Mouse (Mus musculus) midbrain, embryonic 13.5 days (tissue): ENCODE data around the gene Parp14. TPM values are rescaled to one million over a fixed set of nuclear protein-coding genes. Genes with fewer than 3 reads are reported as not detected.
"Not testable (repeated sequence)": the region's sequence is repeated elsewhere in the genome, so short reads cannot be mapped to it uniquely, and the experiment has no call there.

Source experiments
- ATAC-seq: fragments of 200-750 bp; cut with Nextera tagmentation; 2 replicates; pipeline ENCODE4 v1.8.0; 2017; ENCODE audit warnings: mild to moderate bottlenecking, moderate TSS enrichment, moderate library complexity
- H3K27ac ChIP-seq: fragments of 300-500 bp; sonication (generic); 2 replicates; pipeline ENCODE4 v1.5.1; 2015; ENCODE audit warnings: inconsistent platforms, mild to moderate bottlenecking, moderate library complexity
- H3K27me3 ChIP-seq: fragments of 300-500 bp; sonication (generic); 2 replicates; pipeline ENCODE4 v1.6.1; 2015; ENCODE audit warnings: mild to moderate bottlenecking, inconsistent platforms
- H3K36me3 ChIP-seq: fragments of 300-500 bp; sonication (generic); 2 replicates; pipeline ENCODE4 v1.6.1; 2015; ENCODE audit warnings: mild to moderate bottlenecking, inconsistent platforms
- H3K4me1 ChIP-seq: fragments of 300-500 bp; sonication (generic); replicated peaks from 2 replicates; pipeline ENCODE4 v1.6.1; 2015; ENCODE audit warnings: inconsistent platforms
- H3K4me2 ChIP-seq: fragments of 300-500 bp; sonication (generic); replicated peaks from 2 replicates; pipeline ENCODE4 v1.6.1; 2015; ENCODE audit warnings: moderate library complexity, mild to moderate bottlenecking, inconsistent platforms
- H3K4me3 ChIP-seq: fragments of 300-500 bp; sonication (generic); replicated peaks from 2 replicates; pipeline ENCODE4 v1.5.1; 2015; ENCODE audit warnings: mild to moderate bottlenecking, inconsistent platforms
- H3K9ac ChIP-seq: fragments of 300-500 bp; sonication (generic); replicated peaks from 2 replicates; pipeline ENCODE4 v1.6.1; 2015; ENCODE audit warnings: mild to moderate bottlenecking, inconsistent platforms
- H3K9me3 ChIP-seq: fragments of 300-500 bp; sonication (generic); 2 replicates; pipeline ENCODE4 v1.6.1; 2016; ENCODE audit warnings: mild to moderate bottlenecking, inconsistent platforms
- WGBS: fragments of 180-500 bp; shearing (Covaris S2); methylation state at CpG from one replicate; pipeline ENCODE4 v1.1.7; 2015; 5-methylcytosine and 5-hydroxymethylcytosine counted together
- polyA plus RNA-seq: library from polyadenylated mRNA; unstranded; fragments of >200 nt; fragmentation: Nextera tagmentation; extraction: Ambion mirVana; gene quantifications from 2 replicates; pipeline ENCODE4 v1.2.1, GENCODE M21; 2015

Gene Parp14
- polyA plus RNA-seq, 1 experiment from 2014 or later, result 0.35 TPM

GRCm38 (mm10) chr16:35900541-35900940, 29.2 kb upstream of the Parp14 start:
- Histone ChIP-seq H3K27me3 (no peaks in the 10 kb centered on the region), H3K36me3 (no peaks in the 10 kb centered on the region), H3K4me3 (no peak overlapping the region), H3K4me1 (no peaks in the 10 kb centered on the region), H3K9me3 (peaks cover 4% of the 10 kb centered on the region; the same call in 1 of the 2 replicates), H3K4me2 (no peak overlapping the region), H3K27ac (no peak overlapping the region), H3K9ac (no peak overlapping the region)
- ATAC-seq, result no peak
- 90% methylated on average over 3 of the region's 3 CpGs for WGBS

GRCm38 (mm10) chr16:35894997-35895396, 23.7 kb upstream of the Parp14 start:
- 65% methylated on average over 6 of the region's 6 CpGs for WGBS
- ATAC-seq, result no peak
- H3K27ac ChIP-seq, result no peak overlapping the region
- H3K27me3 ChIP-seq, result no peaks in the 10 kb centered on the region
- no peaks in the 10 kb centered on the region for H3K36me3 ChIP-seq
- peaks cover 4% of the 10 kb centered on the region; the same call in 1 of the 2 replicates for H3K9me3 ChIP-seq
- no peak overlapping the region for H3K4me3 ChIP-seq
- no peak overlapping the region for H3K9ac ChIP-seq
- no peaks in the 10 kb centered on the region for H3K4me1 ChIP-seq
- no peak overlapping the region for H3K4me2 ChIP-seq

GRCm38 (mm10) chr16:35891603-35892002, 20.3 kb upstream of the Parp14 start:
- not testable (repeated sequence) for H3K9ac ChIP-seq, ATAC-seq, H3K36me3 ChIP-seq, H3K9me3 ChIP-seq, H3K27ac ChIP-seq, H3K27me3 ChIP-seq, H3K4me1 ChIP-seq, H3K4me3 ChIP-seq, H3K4me2 ChIP-seq
- 85% methylated on average over 5 of the region's 5 CpGs for WGBS

- 67% methylated on average over 3 of the region's 3 CpGs for whole genome bisulfite sequencing
- Histone ChIP-seq H3K9me3 (no peaks in the 10 kb centered on the region), H3K36me3 (no peaks in the 10 kb centered on the region), H3K4me1 (no peaks in the 10 kb centered on the region), H3K27me3 (no peaks in the 10 kb centered on the region), H3K4me2 (no peak overlapping the region), H3K4me3 (no peak overlapping the region), H3K9ac (no peak overlapping the region), H3K27ac (no peak overlapping the region)
- no peak for ATAC-seq
Observed at GRCm38 (mm10) chr16:35890645-35891044, 19.3 kb upstream of the Parp14 start.

- H3K4me1 ChIP-seq, result no peaks in the 10 kb centered on the region
- no peak overlapping the region for H3K4me2 ChIP-seq
- WGBS, result 91% methylated on average over 5 of the region's 5 CpGs
- H3K4me3 ChIP-seq, result no peak overlapping the region
- H3K27ac ChIP-seq, result no peak overlapping the region
- H3K36me3 ChIP-seq, result no peaks in the 10 kb centered on the region
- no peak for ATAC-seq
- H3K9me3 ChIP-seq, result no peaks in the 10 kb centered on the region
- H3K9ac ChIP-seq, result no peak overlapping the region
- H3K27me3 ChIP-seq, result no peaks in the 10 kb centered on the region
Observed at GRCm38 (mm10) chr16:35888910-35889309, 17.6 kb upstream of the Parp14 start.

GRCm38 (mm10) chr16:35888174-35888573, 16.8 kb upstream of the Parp14 start:
- Histone ChIP-seq H3K36me3 (no peaks in the 10 kb centered on the region), H3K9me3 (no peaks in the 10 kb centered on the region), H3K4me2 (no peak overlapping the region), H3K27me3 (no peaks in the 10 kb centered on the region), H3K9ac (no peak overlapping the region), H3K4me1 (no peaks in the 10 kb centered on the region), H3K27ac (no peak overlapping the region), H3K4me3 (no peak overlapping the region)
- 84% methylated on average over 7 of the region's 7 CpGs for WGBS
- no peak for ATAC-seq

GRCm38 (mm10) chr16:35874416-35874815, 3.1 kb upstream of the Parp14 start:
- no peak overlapping the region for H3K9ac ChIP-seq

GRCm38 (mm10) chr16:35872410-35873006, 1.2 kb upstream of the Parp14 start:
- Histone ChIP-seq H3K27me3 (peaks cover 38% of the 10 kb centered on the region), H3K27ac (no peak overlapping the region), H3K4me2 (no peak overlapping the region), H3K36me3 (no peaks in the 10 kb centered on the region), H3K9ac (no peak overlapping the region), H3K9me3 (no peaks in the 10 kb centered on the region), H3K4me1 (peaks cover 13% of the 10 kb centered on the region), H3K4me3 (no peak overlapping the region)
- no peak for ATAC-seq
- 46% methylated on average over 14 of the region's 14 CpGs for WGBS

More at GRCm38 (mm10) chr16:35874416-35874815, 3.1 kb upstream of the Parp14 start:
- Histone ChIP-seq H3K4me3 (no peak overlapping the region), H3K4me2 (no peak overlapping the region), H3K27ac (no peak overlapping the region), H3K27me3 (peaks cover 38% of the 10 kb centered on the region), H3K36me3 (no peaks in the 10 kb centered on the region), H3K4me1 (peaks cover 13% of the 10 kb centered on the region), H3K9me3 (no peaks in the 10 kb centered on the region)
- no peak for ATAC-seq
- WGBS, result 34% methylated on average over 3 of the region's 3 CpGs

GRCm38 (mm10) chr16:35871898-35872297, 554 bp upstream of the Parp14 start:
- Histone ChIP-seq H3K4me1 (peaks cover 13% of the 10 kb centered on the region), H3K4me3 (peak overlapping the region; percentile 46; the same call in 1 of the 2 replicates), H3K27me3 (peaks cover 38% of the 10 kb centered on the region), H3K9ac (no peak overlapping the region), H3K9me3 (no peaks in the 10 kb centered on the region), H3K4me2 (peak overlapping the region; percentile 70), H3K27ac (no peak overlapping the region), H3K36me3 (no peaks in the 10 kb centered on the region)
- ATAC-seq, result no peak
- 25% methylated on average over 12 of the region's 12 CpGs for WGBS

- Histone ChIP-seq H3K4me1 (peaks cover 13% of the 10 kb centered on the region), H3K27me3 (peaks cover 38% of the 10 kb centered on the region), H3K9me3 (no peaks in the 10 kb centered on the region), H3K27ac (no peak overlapping the region), H3K9ac (peak overlapping the region; percentile 56), H3K36me3 (no peaks in the 10 kb centered on the region), H3K4me2 (peak overlapping the region; percentile 70), H3K4me3 (peak overlapping the region; percentile 46)
- no peak for ATAC-seq
- under 1% methylated on average over 12 of the region's 12 CpGs for WGBS
Observed at GRCm38 (mm10) chr16:35870581-35871047, 730 bp downstream of the Parp14 start.

- H3K27me3 ChIP-seq, result peaks cover 38% of the 10 kb centered on the region
- H3K9ac ChIP-seq, result no peak overlapping the region
- H3K4me1 ChIP-seq, result peaks cover 13% of the 10 kb centered on the region
- no peak overlapping the region for H3K27ac ChIP-seq
- H3K9me3 ChIP-seq, result no peaks in the 10 kb centered on the region
- no peak overlapping the region for H3K4me3 ChIP-seq
- no peak for ATAC-seq
- no peaks in the 10 kb centered on the region for H3K36me3 ChIP-seq
- WGBS, result 77% methylated on average over 6 of the region's 6 CpGs
- H3K4me2 ChIP-seq, result no peak overlapping the region
Observed at GRCm38 (mm10) chr16:35869656-35870055, 1.7 kb downstream of the Parp14 start.

- no peaks in the 10 kb centered on the region for H3K36me3 ChIP-seq
- H3K9ac ChIP-seq, result no peak overlapping the region
- peaks cover 38% of the 10 kb centered on the region for H3K27me3 ChIP-seq
- H3K4me1 ChIP-seq, result peaks cover 13% of the 10 kb centered on the region
- H3K27ac ChIP-seq, result no peak overlapping the region
- 34% methylated on average over 3 of the region's 3 CpGs for WGBS
- H3K4me2 ChIP-seq, result no peak overlapping the region
- no peak for ATAC-seq
- H3K4me3 ChIP-seq, result no peak overlapping the region
- no peaks in the 10 kb centered on the region for H3K9me3 ChIP-seq
Observed at GRCm38 (mm10) chr16:35869126-35869525, 2.2 kb downstream of the Parp14 start.

GRCm38 (mm10) chr16:35867726-35868125, 3.6 kb downstream of the Parp14 start:
- ATAC-seq, result no peak
- no peak overlapping the region for H3K27ac ChIP-seq
- H3K4me3 ChIP-seq, result no peak overlapping the region
- peaks cover 31% of the 10 kb centered on the region for H3K27me3 ChIP-seq
- 83% methylated on average over 11 of the region's 11 CpGs for WGBS
- H3K9ac ChIP-seq, result no peak overlapping the region
- no peak overlapping the region for H3K4me2 ChIP-seq
- peaks cover 13% of the 10 kb centered on the region for H3K4me1 ChIP-seq
- no peaks in the 10 kb centered on the region for H3K36me3 ChIP-seq
- H3K9me3 ChIP-seq, result no peaks in the 10 kb centered on the region
